Mouse (Mus musculus): ENCODE results near the gene Gm49711. TPM values are rescaled to one million over a fixed set of nuclear protein-coding genes. Genes with fewer than 3 reads are reported as not detected.

Gm49711 gene
- polyA plus RNA-seq, 1 experiment from 2014 or later: 0.86 TPM

DNA sequence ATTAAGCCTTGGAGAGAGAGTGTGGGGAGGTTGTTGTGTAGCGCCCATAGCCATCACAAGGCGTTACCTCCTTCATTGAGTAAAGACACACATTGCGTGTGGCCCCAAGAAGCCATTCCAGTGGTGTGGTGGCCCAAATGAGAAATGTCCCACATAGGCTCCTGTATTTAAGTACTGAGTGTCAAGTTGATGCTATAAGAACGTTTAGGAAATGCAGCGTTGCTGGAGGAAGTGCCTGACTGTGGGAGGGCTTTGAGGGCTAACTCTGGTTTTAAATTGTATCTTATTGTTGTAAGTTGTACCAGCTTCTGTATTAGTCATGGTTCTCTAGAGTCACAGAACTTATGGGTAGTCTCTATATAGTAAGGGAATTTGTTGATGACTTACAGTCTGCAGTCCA is 49.2 kb downstream of the Gm49711 start:
- no peaks in the 10 kb centered on the region for H3K9me3 ChIP-seq
- 96% methylated on average over 5 of the region's 5 CpGs for WGBS
- ATAC-seq (ENCODE audit: low FRiP score): no peak

DNA sequence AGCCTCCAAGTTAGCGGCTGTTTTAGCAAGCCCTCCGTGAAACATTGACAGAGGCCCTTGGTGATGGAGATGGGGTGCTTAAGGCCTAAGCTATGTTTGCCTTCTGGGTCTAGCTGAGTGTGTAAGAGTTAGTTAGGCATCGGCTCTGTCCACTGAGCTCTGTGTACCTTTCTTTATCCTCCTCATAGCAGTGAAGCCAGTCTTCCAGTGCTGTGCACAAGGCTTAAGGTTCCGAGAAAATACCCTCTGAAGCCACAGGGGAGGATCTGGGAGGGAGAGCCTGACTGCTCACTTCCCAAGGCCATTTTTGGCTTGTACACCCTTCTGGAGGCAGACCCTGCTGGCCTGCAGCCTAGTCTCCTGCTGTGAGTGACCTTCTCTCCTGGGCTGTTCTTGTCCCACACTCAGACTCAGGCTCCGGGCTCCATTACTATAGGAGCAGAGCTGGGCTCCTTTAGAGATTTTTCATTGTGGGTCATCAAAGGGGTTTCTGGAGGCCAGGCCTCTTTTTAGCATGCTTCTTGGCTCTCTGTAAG is 56.7 kb downstream of the Gm49711 start:
- Histone ChIP-seq H3K4me3 (no peak overlapping the region), H3K27me3 (no peaks in the 10 kb centered on the region), H3K36me3 (peaks cover 21% of the 10 kb centered on the region), H3K4me2 (no peak overlapping the region), H3K4me1 (replicated peaks) (peaks cover 41% of the 10 kb centered on the region), H3K27ac (peak overlapping the region; percentile 87), H3K9ac (0 out of 2 replicates have a peak overlapping the region, but pooled peaks have one; percentile 14), H3K9me3 (no peaks in the 10 kb centered on the region)
- 74% methylated on average over 5 of the region's 5 CpGs for WGBS
- ATAC-seq (ENCODE audit: low FRiP score): no peak

More for the DNA sequence above, 49.2 kb downstream of the Gm49711 start:
- Histone ChIP-seq H3K4me1 (replicated peaks) (peaks cover 13% of the 10 kb centered on the region), H3K4me2 (no peak overlapping the region), H3K36me3 (peaks cover 13% of the 10 kb centered on the region), H3K27ac (no peak overlapping the region), H3K4me3 (no peak overlapping the region), H3K27me3 (no peaks in the 10 kb centered on the region), H3K9ac (no peak overlapping the region)

DNA sequence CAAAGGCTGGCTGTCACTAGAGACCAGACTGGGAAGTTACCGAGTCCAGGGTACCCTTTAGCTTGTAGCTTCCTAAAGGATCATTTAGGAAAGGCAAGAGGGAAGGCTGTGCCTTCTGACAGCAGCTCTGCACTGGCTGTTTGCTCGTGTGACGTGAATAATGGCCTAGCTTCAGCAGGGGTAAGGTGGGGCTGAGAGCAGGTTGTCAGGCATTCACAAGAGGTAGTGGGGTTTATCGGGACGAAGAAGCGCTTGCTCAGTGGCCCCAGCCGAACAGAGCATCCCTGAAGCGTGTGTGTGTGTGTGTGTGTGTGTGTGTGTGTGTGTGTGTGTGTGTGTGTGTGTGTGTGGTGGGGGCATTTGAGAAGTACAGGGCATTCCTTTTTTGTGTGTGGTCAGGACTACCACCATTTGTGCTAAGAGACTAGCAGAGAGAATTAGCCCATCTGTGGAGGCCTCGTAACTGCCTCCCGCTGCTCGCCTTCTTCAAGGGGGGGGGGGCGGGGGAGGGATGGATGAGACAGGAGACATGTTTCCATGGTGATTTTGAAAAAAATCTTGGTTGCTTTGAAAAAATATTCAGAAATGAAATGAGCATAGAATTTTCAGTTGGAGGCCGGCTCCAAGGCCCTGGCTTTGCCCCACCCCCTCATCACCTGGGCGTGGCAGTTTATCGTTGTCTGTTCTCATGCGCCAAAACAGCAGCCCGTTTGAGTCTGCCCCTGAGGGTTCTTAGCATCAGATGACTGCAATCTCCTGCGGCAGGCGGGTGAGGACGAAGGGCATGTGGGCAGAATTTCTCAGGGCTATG is 57.7 kb downstream of the Gm49711 start:
- no peaks in the 10 kb centered on the region for H3K9me3 ChIP-seq
- H3K4me1 ChIP-seq (replicated peaks): peaks cover 41% of the 10 kb centered on the region
- peak overlapping the region; percentile 87 for H3K27ac ChIP-seq
- peak overlapping the region; percentile 58 for H3K9ac ChIP-seq
- no peaks in the 10 kb centered on the region for H3K27me3 ChIP-seq
- ATAC-seq (ENCODE audit: low FRiP score): peak; percentile 49
- H3K4me3 ChIP-seq: no peak overlapping the region
- peaks cover 21% of the 10 kb centered on the region for H3K36me3 ChIP-seq
- whole genome bisulfite sequencing: 20% methylated on average over 20 of the region's 20 CpGs
- H3K4me2 ChIP-seq: peak overlapping the region; percentile 39

GRCm38 (mm10) chr16:92117337-92118209 is 59.5 kb downstream of the Gm49711 start:
- 58% methylated on average over 9 of the region's 9 CpGs for WGBS
- Histone ChIP-seq H3K9me3 (no peaks in the 10 kb centered on the region), H3K27me3 (no peaks in the 10 kb centered on the region), H3K4me3 (no peak overlapping the region), H3K4me2 (no peak overlapping the region), H3K36me3 (peaks cover 13% of the 10 kb centered on the region), H3K9ac (no peak overlapping the region), H3K27ac (peak overlapping the region; percentile 40), H3K4me1 (replicated peaks) (peaks cover 41% of the 10 kb centered on the region)
- ATAC-seq (ENCODE audit: low FRiP score): no peak

- no peak overlapping the region for H3K9ac ChIP-seq
- no peak overlapping the region for H3K4me3 ChIP-seq
- no peaks in the 10 kb centered on the region for H3K27me3 ChIP-seq
- WGBS: 56% methylated on average over 13 of the region's 13 CpGs
- no peak overlapping the region for H3K27ac ChIP-seq
- no peaks in the 10 kb centered on the region for H3K9me3 ChIP-seq
- H3K4me1 ChIP-seq (replicated peaks): peaks cover 41% of the 10 kb centered on the region
- H3K4me2 ChIP-seq: no peak overlapping the region
- no peaks in the 10 kb centered on the region; the same call in 1 of the 2 replicates for H3K36me3 ChIP-seq
- no peak for ATAC-seq (ENCODE audit: low FRiP score)
Measured at GRCm38 (mm10) chr16:92119013-92119515, 60.9 kb downstream of the Gm49711 start.

DNA sequence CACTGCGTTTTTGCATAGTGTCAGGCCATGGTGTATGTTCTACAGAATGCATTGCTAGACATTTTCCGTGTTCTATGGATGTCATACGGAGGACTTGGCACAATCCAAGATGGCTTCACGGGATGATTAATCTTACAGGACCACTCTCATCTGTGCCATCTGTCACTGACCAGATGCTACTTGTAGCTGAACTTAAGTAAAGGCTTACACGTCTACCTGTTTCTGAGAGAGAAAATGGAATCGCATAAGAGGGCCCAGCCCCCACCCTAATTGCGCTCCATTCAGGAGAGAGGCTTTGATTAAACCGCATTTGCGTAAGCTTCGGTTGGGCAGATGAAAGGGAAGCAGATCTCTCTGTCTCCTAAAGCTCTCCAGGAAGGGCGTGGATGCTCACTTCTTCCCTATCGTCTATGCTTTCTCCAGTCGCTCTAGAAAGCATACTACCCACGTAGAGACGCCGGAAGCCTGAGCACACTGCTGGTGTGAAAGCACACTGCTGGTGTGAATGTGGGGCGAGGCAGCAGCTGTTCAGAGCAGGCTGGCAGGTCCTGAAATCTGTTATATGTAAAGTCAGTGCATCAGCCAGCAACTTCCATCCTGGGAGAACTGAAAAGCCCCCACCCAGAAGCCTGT is 62.9 kb downstream of the Gm49711 start:
- no peak overlapping the region for H3K27ac ChIP-seq
- H3K4me1 ChIP-seq (replicated peaks): peaks cover 22% of the 10 kb centered on the region
- no peak for ATAC-seq (ENCODE audit: low FRiP score)
- peaks cover 3% of the 10 kb centered on the region; the same call in 1 of the 2 replicates for H3K36me3 ChIP-seq
- H3K4me3 ChIP-seq: no peak overlapping the region
- H3K27me3 ChIP-seq: no peaks in the 10 kb centered on the region
- no peak overlapping the region for H3K9ac ChIP-seq
- no peak overlapping the region for H3K4me2 ChIP-seq
- 73% methylated on average over 17 of the region's 17 CpGs for WGBS
- peaks cover 5% of the 10 kb centered on the region; the same call in 1 of the 2 replicates for H3K9me3 ChIP-seq

- H3K36me3 ChIP-seq: peaks cover 3% of the 10 kb centered on the region; the same call in 1 of the 2 replicates
- H3K4me1 ChIP-seq (replicated peaks): no peaks in the 10 kb centered on the region
- H3K4me2 ChIP-seq: no peak overlapping the region
- no peak for ATAC-seq (ENCODE audit: low FRiP score)
- H3K4me3 ChIP-seq: no peak overlapping the region
- H3K27ac ChIP-seq: no peak overlapping the region
- no peaks in the 10 kb centered on the region for H3K27me3 ChIP-seq
- H3K9me3 ChIP-seq: peaks cover 5% of the 10 kb centered on the region; the same call in 1 of the 2 replicates
- no peak overlapping the region for H3K9ac ChIP-seq
- 60% methylated on average over 4 of the region's 4 CpGs for WGBS
Measured at GRCm38 (mm10) chr16:92127226-92127625, 69.1 kb downstream of the Gm49711 start.

GRCm38 (mm10) chr16:92127666-92128065 is 69.5 kb downstream of the Gm49711 start:
- Histone ChIP-seq H3K4me2 (no peak overlapping the region), H3K36me3 (peaks cover 3% of the 10 kb centered on the region; the same call in 1 of the 2 replicates), H3K9me3 (peaks cover 5% of the 10 kb centered on the region; the same call in 1 of the 2 replicates), H3K4me1 (replicated peaks) (no peaks in the 10 kb centered on the region), H3K4me3 (no peak overlapping the region), H3K27me3 (no peaks in the 10 kb centered on the region), H3K9ac (no peak overlapping the region), H3K27ac (no peak overlapping the region)
- ATAC-seq (ENCODE audit: low FRiP score): no peak
- WGBS: 89% methylated on average over 5 of the region's 5 CpGs

- Histone ChIP-seq H3K27ac (no peak overlapping the region), H3K4me2 (no peak overlapping the region), H3K4me1 (replicated peaks) (0 out of 2 replicates have a peak, but pooled peaks cover 6% of the 10 kb centered on the region), H3K9ac (no peak overlapping the region), H3K9me3 (no peaks in the 10 kb centered on the region), H3K36me3 (no peaks in the 10 kb centered on the region), H3K27me3 (no peaks in the 10 kb centered on the region), H3K4me3 (no peak overlapping the region)
- 89% methylated on average over 8 of the region's 8 CpGs for WGBS
- ATAC-seq (ENCODE audit: low FRiP score): no peak
Measured at GRCm38 (mm10) chr16:92129843-92130242, 71.7 kb downstream of the Gm49711 start.

DNA sequence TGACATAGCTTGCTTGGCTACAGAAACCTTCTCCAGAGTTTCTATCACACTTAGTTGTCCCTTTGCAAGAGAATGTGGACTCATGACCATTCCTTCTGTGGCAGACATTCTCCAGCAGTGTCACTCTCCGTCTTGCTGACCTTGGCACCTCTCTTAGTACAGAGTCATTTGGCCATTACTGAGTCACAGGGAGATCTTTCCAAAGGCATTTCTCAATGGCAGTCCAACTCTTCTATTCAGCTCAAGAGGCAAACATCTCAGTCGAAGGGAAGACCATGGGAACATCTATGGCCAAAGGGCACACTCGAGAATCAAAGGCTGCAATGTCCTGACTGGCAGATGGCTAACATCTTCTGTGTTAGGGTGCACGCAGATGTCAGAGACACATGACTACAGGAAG is 74.4 kb downstream of the Gm49711 start:
- 92% methylated on average over 4 of the region's 4 CpGs for WGBS
- no peak for ATAC-seq (ENCODE audit: low FRiP score)

DNA sequence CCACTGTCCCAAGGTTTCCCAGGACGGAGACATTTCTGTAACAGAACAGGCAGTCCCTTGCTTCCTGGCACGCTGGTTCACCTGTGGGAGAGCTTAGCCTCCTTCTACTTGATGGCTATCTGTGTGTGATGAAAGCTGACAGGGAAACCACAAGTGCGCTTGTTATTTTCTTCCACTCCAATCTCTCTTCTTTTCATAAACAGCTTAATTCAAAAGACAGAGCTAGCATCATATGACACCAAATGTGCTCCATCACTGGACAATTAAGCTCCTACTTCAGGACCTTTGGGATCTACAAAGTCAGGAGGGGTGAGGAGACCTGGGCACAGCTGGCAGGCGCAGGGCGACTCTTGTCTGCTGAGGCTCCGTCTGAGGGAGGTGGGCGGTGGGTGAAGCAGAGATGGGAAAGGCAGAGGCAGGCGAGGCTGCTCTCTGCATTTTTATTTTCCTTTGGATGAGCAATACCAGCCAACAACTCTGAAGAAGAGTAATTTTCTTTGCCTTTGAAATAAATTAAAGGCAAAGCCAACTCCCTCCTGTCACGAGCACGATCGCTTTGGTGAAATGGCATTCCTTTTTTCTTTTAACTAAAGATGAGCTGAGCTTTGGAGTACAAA is 76.1 kb downstream of the Gm49711 start:
- 79% methylated on average over 11 of the region's 11 CpGs for WGBS
- Histone ChIP-seq H3K9ac (no peak overlapping the region), H3K27ac (peak overlapping the region; percentile 40; the same call in 1 of the 2 replicates), H3K4me2 (no peak overlapping the region), H3K9me3 (no peaks in the 10 kb centered on the region), H3K4me3 (no peak overlapping the region), H3K27me3 (no peaks in the 10 kb centered on the region), H3K36me3 (no peaks in the 10 kb centered on the region), H3K4me1 (replicated peaks) (peaks cover 12% of the 10 kb centered on the region)
- no peak for ATAC-seq (ENCODE audit: low FRiP score)

More for the DNA sequence above, 74.4 kb downstream of the Gm49711 start:
- Histone ChIP-seq H3K4me1 (replicated peaks) (0 out of 2 replicates have a peak, but pooled peaks cover 6% of the 10 kb centered on the region), H3K9me3 (no peaks in the 10 kb centered on the region), H3K36me3 (no peaks in the 10 kb centered on the region), H3K27ac (no peak overlapping the region), H3K27me3 (no peaks in the 10 kb centered on the region), H3K9ac (no peak overlapping the region), H3K4me3 (no peak overlapping the region), H3K4me2 (no peak overlapping the region)
